Mouse (Mus musculus): ENCODE measurements around the gene Slc4a1.

Gene Slc4a1

DNA sequence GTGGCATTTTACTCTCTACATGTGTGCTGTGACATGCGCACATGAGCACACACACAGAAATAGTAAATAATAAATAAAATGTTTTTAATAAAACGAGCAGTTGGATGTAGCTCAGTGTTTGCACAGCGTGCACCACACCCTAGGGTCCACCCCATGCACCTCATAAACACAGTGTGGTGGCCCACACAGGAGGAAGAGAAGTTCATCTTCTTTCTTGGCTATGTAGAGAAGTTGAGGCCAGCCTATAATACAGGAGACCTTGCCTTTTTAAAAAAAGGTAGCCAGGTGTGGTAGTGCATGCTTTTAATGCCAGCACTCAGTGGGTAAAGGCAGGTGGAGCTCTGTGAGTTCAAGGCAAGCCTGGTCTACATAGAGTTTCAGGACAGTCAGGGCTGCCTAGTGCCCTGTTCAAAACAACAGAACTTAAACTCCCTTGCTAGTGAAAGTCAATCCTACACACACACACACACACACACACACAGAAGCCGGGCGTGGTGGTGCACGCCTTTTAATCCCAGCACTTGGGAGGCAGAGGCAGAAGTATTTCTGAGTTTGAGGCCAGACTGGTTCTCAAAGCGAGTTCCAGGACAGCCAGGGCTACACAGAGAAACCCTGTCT, 8.2 kb upstream of the Slc4a1 start:
- DNase-seq = no peak

DNA sequence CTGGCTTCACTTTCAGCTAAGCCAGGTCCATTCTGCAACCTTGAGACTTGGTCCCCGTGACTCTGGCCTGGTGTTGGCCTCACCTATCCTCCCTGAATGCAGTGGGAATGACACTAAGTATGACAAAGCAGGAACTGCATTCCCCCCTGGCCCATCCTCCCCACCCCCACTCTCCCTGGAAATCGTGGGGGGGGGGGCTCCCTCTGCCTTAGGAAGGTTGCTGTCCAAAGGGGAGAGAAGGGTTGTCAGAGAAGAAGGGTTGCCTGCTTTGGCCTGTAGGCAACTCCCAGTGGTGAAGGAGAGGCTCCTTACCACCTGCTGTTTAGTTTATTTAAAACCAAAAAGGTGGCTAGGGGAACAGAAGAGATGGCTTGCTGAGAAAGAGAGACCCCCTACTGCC, 7.6 kb upstream of the Slc4a1 start:
- DNase-seq = no peak

DNA sequence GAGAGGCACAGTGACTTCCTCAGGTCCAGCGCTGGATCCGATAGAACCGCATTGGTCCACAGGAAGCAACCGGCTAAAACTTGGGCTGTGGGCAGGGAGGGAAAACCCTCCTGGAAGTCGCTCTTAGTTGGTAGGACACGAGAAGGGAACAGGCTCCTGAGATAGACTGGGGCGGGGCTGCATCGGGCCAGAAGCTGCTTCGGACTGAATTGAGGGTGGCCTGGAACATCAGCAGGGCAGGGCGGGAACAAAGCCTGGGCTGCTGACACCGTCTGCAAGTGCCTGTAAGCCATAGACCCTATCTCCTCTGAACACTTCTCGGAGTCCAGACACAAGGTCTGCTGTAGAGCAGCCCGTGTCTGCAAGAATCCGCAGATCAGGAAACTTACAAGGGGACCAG, 6.9 kb upstream of the Slc4a1 start:
- no peak for DNase-seq

GRCm38 (mm10) chr11:102371926-102372685, 6.1 kb upstream of the Slc4a1 start:
- DNase-seq = no peak

- DNase-seq = no peak
Measured at GRCm38 (mm10) chr11:102370285-102370684, 4.3 kb upstream of the Slc4a1 start.

DNA sequence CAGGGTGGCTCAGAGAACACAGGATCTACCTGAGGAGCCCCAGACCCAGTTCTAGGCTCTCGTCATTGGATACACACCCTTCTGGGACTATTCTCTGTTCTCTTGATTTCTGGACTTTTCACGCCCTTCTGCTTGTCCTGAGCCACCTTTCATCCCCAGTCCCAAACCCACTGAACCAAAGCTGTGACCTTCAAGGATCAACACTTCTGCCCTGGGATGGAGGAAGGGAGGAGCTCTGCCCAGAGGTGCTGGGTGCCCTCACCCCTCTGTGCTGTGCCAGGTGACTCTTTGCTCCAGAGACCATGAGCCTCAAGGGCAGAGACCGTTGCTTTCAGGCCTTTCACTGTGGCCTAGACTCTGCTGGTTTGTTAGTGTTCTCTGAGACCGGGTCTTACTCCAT, 3.3 kb upstream of the Slc4a1 start:
- no peak for DNase-seq

GRCm38 (mm10) chr11:102368347-102368746, 2.3 kb upstream of the Slc4a1 start:
- no peak for DNase-seq

DNA sequence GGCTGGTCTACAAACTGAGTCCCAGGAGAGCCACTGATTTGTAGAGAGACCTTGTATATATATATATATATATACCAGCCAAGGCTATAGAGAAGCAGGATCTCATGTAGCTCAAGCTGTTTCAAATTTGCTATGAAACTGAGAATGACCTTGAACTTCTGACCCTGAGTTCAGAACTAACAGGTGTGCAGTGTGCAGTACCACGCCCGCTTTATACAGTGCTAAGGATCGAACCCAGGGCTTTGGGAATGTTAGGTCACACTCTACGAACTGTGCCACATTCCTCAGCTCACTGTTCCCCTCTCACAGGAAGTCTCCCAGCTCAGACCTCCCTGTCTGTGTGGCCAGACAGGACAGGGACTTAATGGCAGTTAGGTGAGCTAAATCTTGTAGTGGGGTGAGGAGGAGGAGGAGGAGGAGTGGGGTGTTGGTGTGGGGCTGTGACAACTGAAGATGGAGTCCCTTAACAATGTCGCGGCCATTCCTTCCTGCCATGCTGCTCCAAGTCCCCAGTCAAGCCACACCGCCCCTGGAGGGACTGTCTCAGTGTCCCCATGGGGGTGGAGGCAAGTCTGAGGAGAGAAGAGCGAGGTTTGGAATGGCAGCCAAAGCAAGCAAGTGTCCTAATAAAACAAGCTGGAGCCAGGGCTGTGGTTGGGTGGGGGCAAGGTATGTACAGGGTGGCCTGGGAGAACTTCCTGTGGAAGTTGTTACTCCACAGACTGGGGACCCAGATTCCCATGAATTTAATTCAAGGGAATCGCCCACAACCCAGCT, 1.7 kb upstream of the Slc4a1 start:
- no peak for DNase-seq

- no peak for DNase-seq
Measured at GRCm38 (mm10) chr11:102365699-102366098, 304 bp downstream of the Slc4a1 start.

- DNase-seq = no peak
Measured at GRCm38 (mm10) chr11:102364570-102365371, 1.2 kb downstream of the Slc4a1 start.

DNA sequence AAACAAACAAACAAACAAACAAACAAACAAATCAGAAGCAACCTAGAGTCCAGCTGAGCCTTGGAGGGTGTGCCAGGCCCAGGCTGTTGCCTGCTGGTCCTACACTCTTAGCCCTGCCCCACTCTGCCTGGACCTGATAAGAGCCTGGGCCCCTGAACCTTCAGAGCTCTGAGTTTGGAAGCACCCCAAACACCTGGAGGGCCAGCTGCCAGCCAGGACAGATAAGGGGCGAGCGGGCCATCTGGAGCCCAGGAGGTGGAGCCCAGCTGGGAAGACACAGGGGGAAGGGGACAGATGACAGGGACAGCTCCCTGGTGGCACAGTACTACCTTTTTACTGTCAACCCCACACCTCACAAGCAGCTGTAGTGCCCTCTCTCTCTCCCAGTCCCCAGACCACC, 2.4 kb downstream of the Slc4a1 start:
- no peak for DNase-seq

- DNase-seq = no peak
Measured at GRCm38 (mm10) chr11:102361776-102362495, 4.1 kb downstream of the Slc4a1 start.

DNA sequence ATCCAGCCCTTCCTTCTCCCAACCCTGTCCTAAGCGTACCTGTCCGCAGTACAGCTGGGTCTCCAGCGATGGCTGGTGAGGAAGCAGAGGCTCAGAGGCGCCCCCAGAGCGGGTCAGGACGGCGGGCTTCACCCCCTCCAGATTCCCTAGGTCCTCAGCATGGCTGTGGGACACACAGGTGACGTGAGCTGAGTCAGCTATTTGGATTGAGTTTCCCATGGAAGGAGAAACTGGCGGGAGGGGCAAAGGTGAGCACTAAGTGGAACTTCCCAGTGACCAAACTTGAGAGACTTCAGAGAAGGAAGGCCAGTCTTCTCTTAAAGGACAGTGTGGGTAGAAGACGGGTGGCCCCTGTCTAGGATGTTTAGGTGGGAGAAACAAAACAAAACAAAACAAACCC, 7.6 kb downstream of the Slc4a1 start:
- no peak for DNase-seq

DNA sequence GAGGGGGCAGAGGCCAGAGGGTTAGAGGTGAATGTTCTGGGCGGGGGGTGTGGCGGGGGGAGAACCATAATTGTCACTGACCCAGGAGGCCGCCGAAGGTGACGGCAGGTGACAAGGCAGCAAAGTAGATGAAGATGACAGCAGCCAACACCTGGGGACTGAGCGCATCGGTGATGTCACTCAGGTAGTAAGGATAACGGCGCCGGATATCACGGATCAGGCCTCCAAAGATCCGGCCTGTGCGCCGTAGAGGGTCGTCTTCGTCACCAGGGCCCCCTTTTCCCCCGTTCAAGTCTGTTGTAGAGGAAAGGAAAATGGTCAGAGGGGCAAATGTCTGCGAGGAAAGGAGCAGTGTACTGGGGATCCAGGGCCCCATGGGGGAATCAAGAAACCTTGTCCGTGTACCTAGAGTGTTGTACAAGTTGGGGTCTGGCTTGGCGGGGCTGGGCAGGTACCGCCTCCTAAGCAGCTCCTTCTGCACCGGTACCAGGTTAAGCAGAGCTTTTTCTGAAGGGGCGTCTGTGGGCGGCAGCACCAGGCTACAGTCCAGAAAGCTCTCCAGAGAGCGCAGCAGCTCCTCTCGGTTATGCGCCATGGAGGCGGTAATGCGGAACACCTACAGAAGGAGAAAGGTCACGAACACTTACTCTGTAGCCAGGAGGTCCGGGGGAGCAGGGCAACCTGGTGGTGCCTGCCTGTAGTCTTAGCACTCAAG, 9.2 kb downstream of the Slc4a1 start:
- DNase-seq = peak in 1 of 2 experiments; percentile 25

DNA sequence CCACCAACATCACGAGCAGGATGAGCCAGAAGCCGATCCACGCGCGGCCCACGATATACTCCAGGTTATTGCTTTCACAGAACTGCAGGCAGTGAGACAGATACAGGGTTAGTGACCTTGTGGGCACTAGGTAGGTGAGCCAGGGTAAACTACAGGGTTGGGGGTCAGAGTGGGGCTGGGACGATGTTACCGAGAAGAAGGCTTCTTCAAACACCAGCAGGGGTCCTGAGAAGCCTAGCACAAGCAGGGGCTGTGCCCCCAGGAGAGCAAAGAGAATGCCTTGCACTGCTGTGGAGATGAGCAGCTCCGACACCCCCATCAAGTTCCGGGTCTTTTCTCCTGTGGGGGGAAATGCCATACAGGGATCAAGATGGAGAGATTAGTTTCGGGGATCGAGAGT, 9.8 kb downstream of the Slc4a1 start:
- no peak for DNase-seq

DNA sequence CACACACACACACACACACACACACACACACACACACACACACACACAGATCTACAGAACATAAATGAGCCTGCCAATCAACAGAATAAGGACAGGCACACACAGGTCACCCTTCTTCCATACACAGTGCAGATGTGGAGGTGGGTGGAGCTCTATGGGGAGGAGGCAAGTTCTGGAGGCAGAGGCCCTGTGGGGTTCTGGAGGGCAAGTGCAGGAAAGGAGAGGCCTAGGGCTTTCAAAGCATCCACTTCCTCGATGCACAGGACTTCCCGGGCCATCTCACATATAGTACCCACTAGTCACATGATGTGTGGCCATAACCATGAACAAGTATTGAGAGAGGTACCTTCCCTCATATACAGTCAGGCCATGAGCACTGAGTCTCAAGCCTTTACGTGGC, 10.5 kb downstream of the Slc4a1 start:
- no peak for DNase-seq

GRCm38 (mm10) chr11:102353021-102353431, 13.0 kb downstream of the Slc4a1 start:
- peak; percentile 76 to 77 for DNase-seq

DNA sequence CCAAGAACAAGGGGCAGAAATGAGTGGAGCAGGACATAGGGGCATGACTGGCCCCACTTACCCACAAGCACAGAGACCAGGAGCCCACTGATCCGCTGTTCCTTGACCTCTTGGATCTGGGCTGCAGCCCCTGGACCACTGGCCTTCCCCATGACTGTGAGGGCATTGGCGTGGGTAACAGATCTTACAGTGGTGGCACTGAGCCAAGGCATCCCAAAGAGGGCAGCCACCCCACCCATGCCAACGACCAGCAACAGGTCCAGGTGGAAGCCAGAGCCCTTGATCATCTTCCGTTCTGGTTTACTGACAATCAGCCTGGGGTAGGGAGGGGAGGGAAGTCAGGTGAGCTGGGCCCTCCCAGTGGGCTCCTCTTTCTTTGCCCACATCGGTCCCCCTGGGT, 13.6 kb downstream of the Slc4a1 start:
- peak; percentile 20 to 45 for DNase-seq

DNA sequence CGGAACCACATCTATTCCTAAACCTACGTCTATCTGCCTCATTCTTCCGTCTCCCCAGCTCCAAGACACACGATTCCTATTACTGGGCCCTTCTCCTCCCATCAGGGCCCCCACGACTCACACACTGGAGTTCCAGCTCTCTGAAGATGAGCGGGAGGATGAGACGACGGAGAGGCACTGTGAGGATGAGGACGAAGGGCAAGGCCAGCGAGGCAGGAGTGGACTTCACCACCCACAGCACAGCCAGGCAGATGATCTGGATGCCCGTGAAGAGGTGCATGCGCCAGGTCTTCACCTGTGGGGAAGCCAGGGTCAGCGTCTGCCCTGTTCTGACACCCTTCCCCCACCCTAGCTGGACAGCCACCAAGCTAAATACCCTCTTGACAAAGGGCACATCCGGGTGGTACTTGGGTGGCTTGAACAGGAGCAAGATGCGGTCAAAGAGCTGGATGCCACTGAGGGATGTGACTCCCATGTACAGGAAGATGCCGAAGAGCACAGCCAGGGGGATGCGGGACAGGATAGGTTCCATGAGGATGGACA, 15.0 kb downstream of the Slc4a1 start:
- no peak for DNase-seq

DNA sequence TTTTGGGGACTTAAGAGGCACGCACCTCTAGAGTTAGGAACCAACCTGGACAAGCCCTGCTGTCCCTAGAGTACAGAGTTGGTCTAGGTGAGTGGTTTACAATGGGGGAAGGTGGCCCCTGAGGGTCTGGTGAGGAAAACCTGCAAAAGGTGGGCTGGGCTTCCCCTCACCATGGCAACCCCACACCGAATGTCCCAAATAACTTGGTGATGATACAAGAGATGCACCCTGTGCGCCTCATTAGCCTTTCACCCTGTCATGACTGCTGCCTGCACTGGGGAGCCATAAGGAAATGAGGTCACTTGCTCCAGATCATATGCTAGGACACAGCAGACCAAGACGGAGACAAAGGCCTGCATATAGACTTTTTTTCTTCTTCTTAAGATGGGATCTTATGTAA, 15.6 kb downstream of the Slc4a1 start:
- DNase-seq = no peak
